Mouse (Mus musculus): ENCODE measurements around the gene Aida. TPM values are rescaled to one million over a fixed set of nuclear protein-coding genes. Genes with fewer than 3 reads are reported as not detected.

The Aida gene
- total RNA-seq (2023), result 10 to 100 TPM; 58.1 to 67.1 TPM

GRCm38 (mm10) chr1:183296465-183296864, at the start of gene Aida:
Aida (plus strand) TSS chr1:183296590.

GRCm38 (mm10) chr1:183296877-183297383, 540 bp downstream of the Aida start, which contains the start of gene Brox:
Brox (minus strand) TSS chr1:183297269.

GRCm38 (mm10) chr1:183369427-183370014, 73.1 kb downstream of the Aida start, which contains the start of gene Mia3:
Mia3 (minus strand) TSS chr1:183369553.

Other genes starting within 250 kb of the Aida start
- gene Disp1, start 75.1 kb upstream of the Aida start, total RNA-seq (2023), result 10 to 100 TPM in 1 of 2 experiments, 1 to 10 TPM in 1; 9.5 to 10.6 TPM
- 10 to 100 TPM; 51.8 to 58.5 TPM for gene Brox, start 679 bp downstream of the Aida start, total RNA-seq (2023)
- 100 to 1,000 TPM; 152 to 184 TPM for gene Mia3, start 73.0 kb downstream of the Aida start, total RNA-seq (2023)
- 1 to 10 TPM; 7.6 to 9.6 TPM for gene Taf1a, start 92.4 kb downstream of the Aida start, total RNA-seq (2023)
- not detected for gene Hhipl2, start 121.6 kb downstream of the Aida start, total RNA-seq (2023)

Measured in monocyte, adult 59 days (primary cell).